Mouse (Mus musculus): Measurements from ENCODE around the gene Pitx1. TPM values are rescaled to one million over a fixed set of nuclear protein-coding genes. Genes with fewer than 3 reads are reported as not detected.

Pitx1 gene
- total and polyA plus RNA-seq, 2 experiments from 2014 or later = 0.63 TPM; not detected in 1

- Histone ChIP-seq H3K4me1 (ENCODE audit: insufficient read depth, low read length) (no peaks in the 10 kb centered on the region), H3K4me3 (ENCODE audit: low read length) (no peak overlapping the region), H3K9me3 (ENCODE audit: low read length) (no peaks in the 10 kb centered on the region), H3K36me3 (ENCODE audit: insufficient read depth, low read length) (no peaks in the 10 kb centered on the region), H3K27me3 (ENCODE audit: insufficient read depth, low read length) (0 out of 2 replicates have a peak, but pooled peaks cover 2% of the 10 kb centered on the region), H3K4me2 (ENCODE audit: low read depth, low read length) (no peak overlapping the region), H3K27ac (no peak overlapping the region), H3K9ac (replicated peaks; ENCODE audit: low read length) (no peak overlapping the region)
- DNase-seq (ENCODE audit: low spot score) (no peak), ATAC-seq (no peak)
- WGBS = 50% methylated on average over 10 of the region's 10 CpGs
- no peak for TF ChIP-seq CTCF (IDR thresholded peaks at IDR 0.05; ENCODE audit: low read depth)
These were observed 24.5 kb upstream of the Pitx1 start for GRCm38 (mm10) chr13:55860483-55860882.

GRCm38 (mm10) chr13:55858463-55858862 is 22.5 kb upstream of the Pitx1 start:
- Histone ChIP-seq H3K36me3 (ENCODE audit: insufficient read depth, low read length) (no peaks in the 10 kb centered on the region), H3K4me2 (ENCODE audit: low read depth, low read length) (no peak overlapping the region)
- no peak for ATAC-seq

GRCm38 (mm10) chr13:55855793-55856192 is 19.8 kb upstream of the Pitx1 start:
- H3K4me3 ChIP-seq (ENCODE audit: low read length) = no peak overlapping the region
- no peaks in the 10 kb centered on the region for H3K9me3 ChIP-seq (ENCODE audit: low read length)
- no peak overlapping the region for H3K27ac ChIP-seq
- ATAC-seq = no peak
- 0 out of 2 replicates have a peak, but pooled peaks cover 2% of the 10 kb centered on the region for H3K27me3 ChIP-seq (ENCODE audit: insufficient read depth, low read length)
- H3K36me3 ChIP-seq (ENCODE audit: insufficient read depth, low read length) = no peaks in the 10 kb centered on the region
- 62% methylated on average over 7 of the region's 7 CpGs for whole genome bisulfite sequencing
- no peak for DNase-seq (ENCODE audit: low spot score)
- no peak overlapping the region for H3K9ac ChIP-seq (replicated peaks; ENCODE audit: low read length)
- H3K4me2 ChIP-seq (ENCODE audit: low read depth, low read length) = no peak overlapping the region
- no peak for TF ChIP-seq CTCF (IDR thresholded peaks at IDR 0.05; ENCODE audit: low read depth)
- H3K4me1 ChIP-seq (ENCODE audit: insufficient read depth, low read length) = no peaks in the 10 kb centered on the region

More at GRCm38 (mm10) chr13:55858463-55858862, 22.5 kb upstream of the Pitx1 start:
- Histone ChIP-seq H3K9me3 (ENCODE audit: low read length) (no peaks in the 10 kb centered on the region), H3K27ac (no peak overlapping the region), H3K9ac (replicated peaks; ENCODE audit: low read length) (no peak overlapping the region), H3K27me3 (ENCODE audit: insufficient read depth, low read length) (0 out of 2 replicates have a peak, but pooled peaks cover 2% of the 10 kb centered on the region), H3K4me1 (ENCODE audit: insufficient read depth, low read length) (no peaks in the 10 kb centered on the region), H3K4me3 (ENCODE audit: low read length) (no peak overlapping the region)
- no peak for DNase-seq (ENCODE audit: low spot score)
- no peak for TF ChIP-seq CTCF (IDR thresholded peaks at IDR 0.05; ENCODE audit: low read depth)
- 92% methylated on average over 5 of the region's 5 CpGs for WGBS

- no peak for TF ChIP-seq CTCF (IDR thresholded peaks at IDR 0.05; ENCODE audit: low read depth)
- Histone ChIP-seq H3K36me3 (ENCODE audit: insufficient read depth, low read length) (no peaks in the 10 kb centered on the region), H3K4me1 (ENCODE audit: insufficient read depth, low read length) (no peaks in the 10 kb centered on the region), H3K27me3 (ENCODE audit: insufficient read depth, low read length) (0 out of 2 replicates have a peak, but pooled peaks cover 6% of the 10 kb centered on the region), H3K4me3 (ENCODE audit: low read length) (no peak overlapping the region), H3K9ac (replicated peaks; ENCODE audit: low read length) (no peak overlapping the region), H3K4me2 (ENCODE audit: low read depth, low read length) (no peak overlapping the region), H3K27ac (no peak overlapping the region), H3K9me3 (ENCODE audit: low read length) (no peaks in the 10 kb centered on the region)
- no peak for ATAC-seq
- no peak for DNase-seq (ENCODE audit: low spot score)
- WGBS = 84% methylated on average over 3 of the region's 3 CpGs
These were observed 16.2 kb upstream of the Pitx1 start for GRCm38 (mm10) chr13:55852205-55852604.

GRCm38 (mm10) chr13:55850726-55851125 is 14.7 kb upstream of the Pitx1 start:
- Histone ChIP-seq H3K36me3 (ENCODE audit: insufficient read depth, low read length) (no peaks in the 10 kb centered on the region), H3K4me1 (ENCODE audit: insufficient read depth, low read length) (no peaks in the 10 kb centered on the region), H3K27me3 (ENCODE audit: insufficient read depth, low read length) (0 out of 2 replicates have a peak, but pooled peaks cover 6% of the 10 kb centered on the region), H3K9me3 (ENCODE audit: low read length) (no peaks in the 10 kb centered on the region), H3K9ac (replicated peaks; ENCODE audit: low read length) (no peak overlapping the region), H3K4me3 (ENCODE audit: low read length) (no peak overlapping the region), H3K4me2 (ENCODE audit: low read depth, low read length) (no peak overlapping the region), H3K27ac (no peak overlapping the region)
- WGBS = 70% methylated on average over 5 of the region's 5 CpGs
- no peak for TF ChIP-seq CTCF (IDR thresholded peaks at IDR 0.05; ENCODE audit: low read depth)
- ATAC-seq (no peak), DNase-seq (ENCODE audit: low spot score) (no peak)

- H3K4me2 ChIP-seq (ENCODE audit: low read depth, low read length) = no peak overlapping the region
- no peak for TF ChIP-seq CTCF (IDR thresholded peaks at IDR 0.05; ENCODE audit: low read depth)
- H3K9me3 ChIP-seq (ENCODE audit: low read length) = no peaks in the 10 kb centered on the region
- ATAC-seq (no peak), DNase-seq (ENCODE audit: low spot score) (no peak)
- no peaks in the 10 kb centered on the region for H3K36me3 ChIP-seq (ENCODE audit: insufficient read depth, low read length)
- 70% methylated on average over 13 of the region's 13 CpGs for WGBS
- no peaks in the 10 kb centered on the region for H3K4me1 ChIP-seq (ENCODE audit: insufficient read depth, low read length)
- H3K27ac ChIP-seq = no peak overlapping the region
- H3K9ac ChIP-seq (replicated peaks; ENCODE audit: low read length) = no peak overlapping the region
- 0 out of 2 replicates have a peak, but pooled peaks cover 6% of the 10 kb centered on the region for H3K27me3 ChIP-seq (ENCODE audit: insufficient read depth, low read length)
- H3K4me3 ChIP-seq (ENCODE audit: low read length) = no peak overlapping the region
These were observed 12.7 kb upstream of the Pitx1 start for GRCm38 (mm10) chr13:55848604-55849190.

- WGBS = 71% methylated on average over 10 of the region's 10 CpGs
- Histone ChIP-seq H3K9me3 (ENCODE audit: low read length) (no peaks in the 10 kb centered on the region), H3K27me3 (ENCODE audit: insufficient read depth, low read length) (0 out of 2 replicates have a peak, but pooled peaks cover 7% of the 10 kb centered on the region), H3K4me3 (ENCODE audit: low read length) (no peak overlapping the region), H3K36me3 (ENCODE audit: insufficient read depth, low read length) (no peaks in the 10 kb centered on the region), H3K4me2 (ENCODE audit: low read depth, low read length) (no peak overlapping the region), H3K27ac (no peak overlapping the region), H3K4me1 (ENCODE audit: insufficient read depth, low read length) (no peaks in the 10 kb centered on the region), H3K9ac (replicated peaks; ENCODE audit: low read length) (no peak overlapping the region)
- TF ChIP-seq CTCF (IDR thresholded peaks at IDR 0.05; ENCODE audit: low read depth) = no peak
- no peak for ATAC-seq
- no peak for DNase-seq (ENCODE audit: low spot score)
These were observed 11.8 kb upstream of the Pitx1 start for GRCm38 (mm10) chr13:55847805-55848204.

Data from hindbrain, postnatal 0 days (tissue).